Mouse (Mus musculus): ENCODE data around the gene Dnajc17.

DNA sequence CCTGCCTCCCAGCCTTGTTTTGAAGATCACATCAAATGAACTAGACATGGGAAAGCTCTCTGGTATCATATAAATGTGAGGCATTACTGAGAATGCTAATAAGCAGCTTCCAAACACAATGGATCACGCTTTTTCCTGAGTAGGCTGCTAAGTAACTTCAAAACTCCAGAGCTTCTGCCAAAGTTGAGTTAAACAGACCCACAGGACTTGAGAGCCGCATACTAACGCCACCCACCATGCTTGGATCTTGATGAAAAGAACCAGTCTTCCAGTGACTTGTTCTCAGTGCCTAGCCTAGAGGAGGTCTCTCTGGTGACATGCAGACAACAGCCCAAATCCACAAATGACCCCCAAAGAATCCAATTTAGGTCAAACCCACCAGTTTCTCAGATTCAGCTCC lies 9.7 kb downstream of the Dnajc17 start:
- TF ChIP-seq EP300 (IDR thresholded peaks at IDR 0.05; ENCODE audit: low read depth): no peak
- TF ChIP-seq CTCF (IDR thresholded peaks at IDR 0.05; ENCODE audit: low read depth): no peak

Data from liver, embryonic 14.5 days (tissue).